Mouse (Mus musculus) heart, postnatal 10 days (tissue): ENCODE measurements around the gene Cdc42ep1. TPM values are rescaled to one million over a fixed set of nuclear protein-coding genes. Genes with fewer than 3 reads are reported as not detected.
"Not testable (repeated sequence)": the region's sequence is repeated elsewhere in the genome, so short reads cannot be mapped to it uniquely, and the experiment has no call there.

Experiments
- DNase-seq, 2 experiments: peaks; one replicate each; pipeline ENCODE4 v3.0.0; 2021
- intact Hi-C: fragments of 180-260 bp; cut with DNase I; formaldehyde crosslinking; loops from one replicate; pipeline ENCODE4 v1.15.1; 2025
- total RNA-seq, 2 experiments: library from RNA; stranded (reverse); gene quantifications; 2 replicates each; pipeline ENCODE4 v1.2.3; 2021

Gene Cdc42ep1
- total RNA-seq, 2 experiments from 2014 or later = 63.9 to 68.5 TPM

DNA sequence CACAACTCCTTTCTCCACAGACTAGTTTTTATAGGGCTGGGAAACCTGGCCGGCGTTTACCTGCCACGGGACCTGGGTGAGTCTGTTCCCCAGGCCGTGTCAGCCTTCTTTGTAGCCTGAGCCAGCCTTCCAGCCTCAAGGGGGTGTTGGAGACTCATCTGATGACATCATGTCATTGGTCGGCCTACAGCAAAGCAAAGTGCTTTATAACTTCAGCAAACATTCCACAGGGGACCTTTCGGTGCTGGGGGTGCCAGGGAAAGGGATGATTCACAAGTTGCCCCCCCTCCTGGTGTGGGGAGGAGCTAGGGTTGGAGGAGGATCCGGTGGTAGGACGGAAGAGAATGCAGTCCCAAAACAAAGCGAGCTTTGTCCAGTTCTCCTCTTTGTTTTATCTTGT lies 2.4 kb downstream of the Cdc42ep1 start:
- peak; percentile 75 to 79 for DNase-seq
- intact Hi-C loops = loop anchor here (10.0 kb wide), 1 partner anchor 220 kb away; no protein-coding TSS in a partner anchor

DNA sequence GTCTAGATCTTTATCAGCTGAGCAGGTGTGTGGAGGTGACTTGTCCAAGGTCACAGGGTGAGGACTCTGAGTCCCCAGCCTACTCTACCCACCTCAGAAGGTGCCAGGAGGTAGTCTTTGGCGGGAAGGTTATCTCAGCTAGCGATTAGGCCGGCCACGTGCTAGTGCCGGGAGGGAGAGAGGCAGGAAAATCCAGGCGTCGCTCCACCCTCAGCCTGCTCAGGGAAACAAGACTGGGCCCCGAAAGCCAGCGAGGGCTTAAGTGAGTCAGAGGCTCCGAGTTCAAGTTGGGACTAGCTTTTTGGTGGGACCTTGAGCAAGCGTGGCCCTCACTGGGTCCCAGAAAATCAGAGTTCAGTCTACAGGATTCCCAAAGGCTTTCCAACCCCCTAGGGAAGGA lies 2.9 kb downstream of the Cdc42ep1 start:
- DNase-seq = peak; percentile 53 to 58
- intact Hi-C loops = loop anchor here (10.0 kb wide), 1 partner anchor 221 kb away; no protein-coding TSS in a partner anchor

DNA sequence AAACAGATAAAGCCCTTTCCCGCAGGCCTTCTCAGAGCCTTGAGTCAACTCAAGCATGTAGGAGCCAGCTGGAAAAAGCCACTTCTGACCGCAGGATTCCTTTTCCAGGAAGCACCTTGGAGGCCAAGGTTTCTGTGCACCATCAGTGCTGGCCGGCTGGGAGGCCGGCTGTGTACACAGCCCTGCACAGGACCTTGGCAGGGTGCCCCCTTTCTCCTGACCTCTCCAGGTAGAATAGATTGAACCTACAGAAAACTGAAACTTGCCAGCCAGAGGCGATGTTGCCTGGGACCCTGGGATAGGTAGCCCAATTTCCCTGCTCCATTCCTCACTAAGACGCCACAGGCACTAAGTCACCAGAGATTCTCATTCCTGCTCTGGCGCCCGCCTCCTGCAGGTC lies 3.4 kb downstream of the Cdc42ep1 start:
- intact Hi-C loops = loop anchor here (10.0 kb wide), 1 partner anchor 221 kb away; no protein-coding TSS in a partner anchor
- no peak for DNase-seq

DNA sequence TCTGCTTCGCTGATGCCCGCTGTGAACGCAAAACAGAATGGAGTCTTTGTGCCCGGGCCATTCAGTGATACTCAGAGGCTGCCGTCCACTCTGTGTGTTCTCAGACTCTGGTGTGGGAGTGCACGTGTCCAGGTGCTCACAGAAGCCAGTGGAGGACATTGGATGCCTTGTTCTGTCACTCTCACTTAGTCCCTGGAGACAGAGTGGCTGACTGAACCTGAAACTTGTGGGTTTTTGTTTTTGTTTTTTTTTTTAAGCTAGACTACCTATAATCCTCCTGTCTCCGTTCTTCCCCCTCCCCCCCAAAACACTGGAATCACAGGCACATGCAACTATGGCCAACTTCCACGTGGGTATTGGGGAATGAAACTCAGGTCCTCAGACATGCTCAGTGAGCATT lies 3.9 kb downstream of the Cdc42ep1 start:
- no peak for DNase-seq
- intact Hi-C loops = loop anchor here (10.0 kb wide), 1 partner anchor 222 kb away; no protein-coding TSS in a partner anchor

DNA sequence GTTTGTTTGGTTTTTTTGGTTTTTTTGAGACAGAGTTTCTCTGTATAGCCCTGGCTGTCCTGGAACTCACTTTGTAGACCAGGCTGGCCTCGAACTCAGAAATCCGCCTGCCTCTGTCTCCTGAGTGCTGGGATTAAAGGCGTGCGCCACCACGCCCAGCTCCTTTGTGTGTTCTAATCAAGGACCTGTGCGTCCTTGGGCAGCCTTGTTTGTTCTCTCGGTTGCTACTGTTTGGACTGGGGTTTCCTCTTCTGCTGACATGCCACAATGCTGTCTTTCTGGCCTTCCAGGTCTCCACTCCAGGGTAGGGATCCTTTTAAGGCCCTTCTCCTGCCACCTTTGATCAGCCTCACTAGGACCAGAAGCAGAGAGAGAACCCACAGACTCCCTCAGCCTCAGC lies 4.4 kb downstream of the Cdc42ep1 start:
- intact Hi-C loops = loop anchor here (10.0 kb wide), 1 partner anchor 222 kb away; no protein-coding TSS in a partner anchor
- DNase-seq = not testable (repeated sequence)

DNA sequence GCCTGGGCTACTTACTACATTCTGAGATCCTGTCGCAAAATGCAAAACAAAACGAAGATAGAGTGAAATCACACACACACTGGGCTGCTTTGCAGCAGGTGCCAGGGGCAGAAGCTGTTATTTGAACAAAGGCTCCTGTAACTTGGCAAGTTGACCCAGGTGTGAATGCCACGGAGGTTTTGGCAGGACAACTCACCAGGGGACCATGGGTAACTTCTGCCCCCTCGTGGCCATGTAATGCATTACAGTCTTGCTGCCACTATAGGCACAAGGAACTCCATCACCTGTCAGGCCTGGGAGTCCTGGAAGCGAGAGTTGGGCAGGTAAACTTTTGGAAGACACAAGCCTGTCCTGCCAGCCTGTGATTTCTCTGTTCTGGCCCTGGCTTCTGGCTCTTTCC lies 6.0 kb downstream of the Cdc42ep1 start:
- intact Hi-C loops = loop anchor here (1.0 to 10.0 kb wide), 2 partner anchors 22 to 224 kb away; no protein-coding TSS in a partner anchor
- peak; percentile 89 to 92 for DNase-seq

DNA sequence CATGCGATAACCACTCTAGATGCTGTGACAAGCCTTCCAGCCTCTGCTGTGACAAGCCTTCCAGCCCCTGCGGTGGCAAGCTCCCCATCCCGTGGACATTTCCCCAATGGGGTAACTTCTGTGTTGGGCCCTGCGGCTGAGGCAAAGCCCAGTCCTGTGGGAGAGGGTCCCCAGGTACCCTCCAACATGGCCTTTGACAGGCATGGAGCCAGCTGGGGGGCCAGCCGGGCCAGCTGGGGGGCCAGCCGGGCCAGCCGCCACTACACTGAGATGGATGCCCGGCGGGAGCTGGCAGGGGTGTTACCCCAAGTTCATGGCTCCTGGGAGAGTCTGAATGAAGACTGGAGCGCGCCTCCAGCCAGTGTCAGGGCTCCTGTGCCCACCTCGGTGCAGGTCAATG lies 7.1 kb downstream of the Cdc42ep1 start:
- intact Hi-C loops = loop anchor here (10.0 kb wide), 1 partner anchor 225 kb away; no protein-coding TSS in a partner anchor
- no peak for DNase-seq

DNA sequence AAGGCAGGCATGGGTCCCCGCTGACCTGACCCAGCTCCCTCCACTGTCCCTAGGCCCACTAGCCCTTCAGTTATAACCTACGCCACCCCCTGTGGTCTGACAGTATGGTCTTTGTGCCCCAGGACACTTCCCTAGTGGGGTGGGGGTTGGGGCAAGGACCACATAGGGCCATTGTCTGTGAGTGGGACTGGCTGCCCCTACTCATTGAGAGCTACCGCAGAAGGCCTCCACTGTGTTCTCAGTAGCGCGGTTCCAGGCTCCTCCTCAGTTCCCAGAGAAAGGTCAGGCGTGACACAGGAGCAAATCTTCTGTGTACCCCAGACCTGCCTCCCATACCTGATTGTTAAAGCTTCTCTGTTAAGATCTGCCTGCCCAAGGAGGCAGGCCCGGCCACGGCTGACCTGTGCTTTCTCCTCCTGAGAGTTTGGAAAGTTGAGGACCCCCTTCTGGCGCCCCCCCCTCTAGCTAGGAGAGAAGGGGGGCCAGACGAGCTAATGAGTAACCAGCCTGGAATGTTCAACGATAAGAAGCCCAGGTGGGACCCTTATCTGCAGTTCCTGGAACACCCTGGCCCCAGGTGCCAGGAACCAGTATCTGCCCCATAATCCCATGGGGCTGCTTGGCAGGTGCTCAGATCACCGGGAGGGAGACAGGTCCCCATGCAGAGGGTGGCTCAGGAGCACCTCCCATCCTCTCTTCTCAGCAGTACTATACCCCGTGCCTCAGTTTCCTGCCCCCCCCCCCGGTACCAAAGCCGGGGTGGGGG lies 7.8 kb downstream of the Cdc42ep1 start:
- no peak for DNase-seq
- intact Hi-C loops = loop anchor here (5.0 kb wide), 1 partner anchor 33 kb away; no protein-coding TSS in a partner anchor

DNA sequence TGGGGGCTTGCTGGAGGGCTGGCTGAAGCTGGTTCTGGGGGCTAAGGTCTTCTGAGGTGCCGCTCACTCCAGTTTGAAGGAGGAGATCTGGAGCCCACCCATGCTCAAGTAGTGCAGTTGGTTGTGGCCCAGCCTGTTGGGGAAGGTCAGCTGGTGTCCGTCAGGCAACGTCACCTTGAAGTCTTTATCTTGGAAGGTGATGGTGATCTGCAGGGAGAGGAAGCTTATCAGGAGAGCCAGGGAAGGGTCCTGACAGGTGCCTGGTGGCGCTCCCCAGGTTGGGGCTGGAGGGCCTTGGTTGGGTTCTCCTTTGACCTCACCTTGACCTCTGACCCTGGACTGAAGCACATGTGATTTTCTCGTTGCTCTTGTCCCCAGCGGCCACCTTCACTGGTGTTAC lies 8.5 kb downstream of the Cdc42ep1 start:
- DNase-seq = no peak
- intact Hi-C loops = loop anchor here (5.0 kb wide), 1 partner anchor 34 kb away; no protein-coding TSS in a partner anchor

DNA sequence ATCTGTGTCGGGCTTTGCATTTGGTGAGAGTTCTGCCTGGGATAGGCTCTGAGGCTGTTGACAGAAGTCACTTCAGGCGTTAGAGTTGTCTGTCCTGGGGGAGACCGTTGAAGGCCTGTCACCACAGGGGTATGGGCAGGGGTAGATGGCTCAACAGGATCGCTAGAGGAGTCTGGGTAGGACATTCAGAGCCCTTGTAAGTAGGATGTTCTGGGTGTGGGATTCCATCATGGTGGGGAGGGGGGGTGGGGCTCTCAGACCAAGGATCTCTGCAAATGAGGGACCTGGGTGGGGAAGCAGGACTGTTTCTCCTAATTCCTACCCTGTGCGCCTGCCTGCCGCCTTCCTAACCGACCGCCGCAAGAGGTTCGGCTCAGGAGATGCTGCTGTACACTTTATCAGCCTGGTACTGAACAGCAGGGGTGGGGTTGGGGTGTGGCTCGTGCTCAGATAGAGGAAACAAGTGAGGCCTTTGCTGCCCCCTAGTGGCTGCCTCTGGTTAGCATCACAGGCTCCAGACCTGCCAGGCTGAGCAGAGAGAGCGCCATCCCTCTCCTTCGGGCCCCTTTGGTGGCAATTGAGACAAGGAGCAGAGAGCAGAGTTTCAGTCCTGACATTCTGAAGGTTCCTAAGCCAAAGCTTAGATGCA lies 9.2 kb downstream of the Cdc42ep1 start:
- intact Hi-C loops = loop anchor here (2.0 to 5.0 kb wide), 2 partner anchors 15 to 34 kb away; no protein-coding TSS in a partner anchor
- peak; percentile 94 to 96 for DNase-seq

DNA sequence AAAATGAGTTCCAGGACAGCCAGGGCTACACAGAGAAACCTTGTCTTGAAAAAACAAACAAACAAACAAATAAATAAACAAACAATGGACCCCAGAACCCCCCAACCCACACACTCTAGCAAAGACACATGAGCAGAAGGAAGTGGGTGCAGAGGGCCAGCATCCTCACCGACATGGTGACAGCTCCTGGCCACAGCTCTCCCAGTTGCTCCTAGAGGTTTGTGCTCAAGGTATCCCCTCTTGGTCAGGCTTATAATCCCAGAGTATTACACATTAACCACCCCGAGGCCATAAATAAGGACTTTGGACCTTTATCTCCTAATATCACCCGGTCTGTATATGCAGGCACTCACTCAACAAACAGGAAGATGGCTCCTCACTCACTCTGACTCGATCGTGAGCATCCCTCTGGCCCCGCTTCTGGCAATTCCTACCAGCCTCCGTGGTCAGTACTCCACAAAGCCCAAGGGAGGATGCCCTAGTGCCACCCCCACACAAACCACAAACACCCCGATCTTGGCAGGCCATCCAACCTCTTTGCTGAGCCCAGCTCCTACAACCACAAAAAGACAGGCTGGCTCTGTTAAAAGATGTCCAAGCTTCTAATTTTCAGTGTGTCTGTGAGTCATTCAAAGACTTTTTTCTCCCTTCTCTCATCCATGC lies 13.0 kb downstream of the Cdc42ep1 start, which contains the start of gene Lgals2:
Lgals2 (minus strand) TSS at position 227 of the 663 bp plus-strand sequence.
- DNase-seq = no peak
- intact Hi-C loops = no loop called here

DNA sequence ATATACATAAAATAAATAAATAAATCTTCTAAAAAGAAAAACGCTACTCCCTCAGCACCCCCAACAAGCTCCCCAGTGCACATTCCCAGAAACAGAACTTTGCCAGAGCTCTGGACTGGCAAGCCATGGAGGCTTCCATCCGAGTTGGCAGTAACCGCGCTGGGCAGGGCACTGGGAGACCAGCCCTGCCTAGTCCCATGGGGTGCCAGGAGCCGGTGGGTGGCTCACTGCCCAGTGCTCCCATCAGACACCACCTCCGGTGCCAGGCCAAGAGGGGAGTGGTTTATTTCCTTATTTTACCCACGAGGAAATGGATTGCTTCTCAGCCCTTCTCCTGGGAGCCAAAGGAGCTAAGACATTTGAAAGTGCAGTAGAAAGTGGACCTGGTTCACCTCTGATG lies 14.6 kb downstream of the Cdc42ep1 start:
- DNase-seq = no peak
- intact Hi-C loops = no loop called here

DNA sequence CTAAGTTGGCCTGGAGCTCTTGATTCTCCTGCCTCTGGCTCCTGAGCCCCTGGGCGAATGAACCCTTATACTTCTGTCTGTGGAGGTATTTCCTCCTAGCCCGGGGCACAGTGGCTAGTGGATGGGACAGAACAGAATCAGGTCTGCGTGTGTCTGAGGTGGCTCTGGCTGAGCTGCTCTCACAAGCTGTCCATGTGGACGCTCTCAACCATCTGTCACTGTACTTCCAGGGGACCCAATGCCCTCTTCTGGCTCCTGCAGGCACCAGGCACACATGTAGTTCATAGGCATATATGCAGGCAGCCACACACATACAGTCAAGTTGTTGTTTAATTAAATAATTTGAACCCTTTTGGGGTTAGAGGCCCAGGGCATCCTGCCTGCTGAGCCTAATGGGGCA lies 16.9 kb downstream of the Cdc42ep1 start:
- intact Hi-C loops = no loop called here
- DNase-seq = no peak

DNA sequence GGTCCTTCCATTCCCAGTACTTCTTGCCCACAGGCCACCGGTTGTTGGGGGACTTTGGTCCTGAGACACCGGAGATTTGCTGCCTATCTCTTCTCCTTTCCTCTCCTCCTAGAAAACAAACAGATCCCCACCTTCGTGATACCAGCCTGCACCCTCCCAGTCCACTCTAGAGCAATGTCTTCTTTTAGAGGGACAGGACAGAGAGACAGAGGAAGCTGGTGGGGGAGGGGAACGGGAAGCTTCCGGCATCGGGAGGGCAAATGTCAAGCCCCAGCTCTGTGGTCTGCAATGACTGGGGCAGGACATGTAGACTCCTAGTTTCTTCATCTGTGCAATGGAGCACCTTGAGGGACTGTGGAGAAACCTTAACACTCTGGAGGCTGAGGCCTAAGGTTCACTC lies 17.3 kb downstream of the Cdc42ep1 start:
- intact Hi-C loops = no loop called here
- no peak for DNase-seq

DNA sequence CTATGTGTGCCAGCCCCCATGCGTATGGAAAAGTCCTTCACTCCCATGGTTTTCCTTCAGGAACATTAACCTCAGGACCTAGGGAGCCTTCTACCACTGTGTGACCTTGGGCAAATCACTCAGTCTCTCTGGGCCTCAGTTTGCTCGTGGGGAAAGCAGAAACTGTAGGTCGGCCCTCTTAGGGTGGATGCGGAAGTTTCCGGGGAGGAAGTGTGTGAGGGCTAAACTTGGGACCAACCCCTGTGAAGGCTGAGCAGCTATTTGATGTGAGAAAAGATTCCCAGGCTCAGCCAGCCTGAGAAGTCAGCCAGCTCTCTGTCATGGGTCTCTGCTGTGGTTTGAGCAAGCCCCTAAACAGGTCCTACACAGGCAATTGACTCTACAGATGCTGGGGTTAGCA lies 19.9 kb downstream of the Cdc42ep1 start:
- intact Hi-C loops = no loop called here
- DNase-seq = no peak

DNA sequence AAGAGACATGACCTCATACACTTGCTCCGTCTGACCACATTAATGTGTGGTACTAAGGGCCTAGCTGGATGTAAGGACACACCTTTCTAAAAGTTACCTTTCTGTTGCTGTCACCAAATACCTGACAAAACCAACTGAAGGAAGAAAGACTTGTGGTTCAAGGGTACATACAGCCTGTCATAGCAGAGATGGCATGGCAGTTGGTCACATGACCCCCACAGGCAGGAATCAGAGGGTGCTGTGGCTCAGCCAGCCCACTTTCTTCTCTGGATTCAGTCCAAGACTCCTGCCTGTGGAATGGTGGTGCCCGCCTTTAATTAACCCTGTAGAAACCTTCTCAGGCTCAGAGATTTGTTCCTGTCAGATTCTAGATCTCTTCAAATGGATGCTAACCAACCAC lies 20.7 kb downstream of the Cdc42ep1 start:
- intact Hi-C loops = no loop called here
- no peak for DNase-seq

DNA sequence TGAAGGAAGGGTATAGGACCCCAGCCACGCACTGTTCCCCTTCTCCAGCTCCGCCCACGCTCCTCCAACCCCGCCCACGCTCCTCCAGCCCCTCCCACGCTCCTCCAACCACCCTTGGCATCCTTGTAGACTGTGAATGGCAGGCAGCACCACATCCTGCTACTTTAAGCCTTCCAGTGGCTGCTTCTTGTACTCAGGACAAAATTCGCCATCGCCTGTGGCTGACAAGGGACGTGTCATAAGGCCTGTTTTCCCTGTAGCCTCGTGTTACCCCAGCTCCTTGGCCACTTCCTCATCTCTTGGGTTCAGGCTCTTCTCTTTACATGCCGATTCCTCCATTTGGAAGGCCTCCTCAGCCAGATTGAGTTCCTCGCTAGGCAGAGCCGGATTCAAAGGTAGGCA lies 21.4 kb downstream of the Cdc42ep1 start:
- DNase-seq = peak in 1 of 2 experiments; percentile 40

DNA sequence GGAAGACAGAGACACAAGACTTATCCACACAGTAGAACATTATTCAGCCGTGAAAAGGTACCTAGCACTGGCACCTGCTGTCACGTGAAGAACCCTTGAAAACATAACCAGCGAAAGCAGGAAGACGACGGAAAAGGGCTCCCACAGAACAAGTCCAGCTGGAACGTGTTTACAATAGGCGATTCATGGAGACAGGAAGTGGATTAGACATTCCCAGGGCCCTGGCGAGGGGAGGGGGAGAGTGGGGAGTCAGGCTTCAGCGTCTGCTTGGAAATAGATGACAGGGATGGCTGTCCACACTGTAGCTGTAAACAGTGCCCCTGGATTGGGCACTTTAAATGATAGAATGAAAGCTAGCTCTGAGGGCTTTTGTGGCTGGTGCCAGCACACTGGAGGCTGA lies 26.0 kb downstream of the Cdc42ep1 start:
- DNase-seq = peak; percentile 65 to 68
- intact Hi-C loops = loop anchor here (5.0 kb wide), 1 partner anchor 246 kb away; no protein-coding TSS in a partner anchor

More for the DNA sequence above, 21.4 kb downstream of the Cdc42ep1 start:
- intact Hi-C loops = no loop called here

DNA sequence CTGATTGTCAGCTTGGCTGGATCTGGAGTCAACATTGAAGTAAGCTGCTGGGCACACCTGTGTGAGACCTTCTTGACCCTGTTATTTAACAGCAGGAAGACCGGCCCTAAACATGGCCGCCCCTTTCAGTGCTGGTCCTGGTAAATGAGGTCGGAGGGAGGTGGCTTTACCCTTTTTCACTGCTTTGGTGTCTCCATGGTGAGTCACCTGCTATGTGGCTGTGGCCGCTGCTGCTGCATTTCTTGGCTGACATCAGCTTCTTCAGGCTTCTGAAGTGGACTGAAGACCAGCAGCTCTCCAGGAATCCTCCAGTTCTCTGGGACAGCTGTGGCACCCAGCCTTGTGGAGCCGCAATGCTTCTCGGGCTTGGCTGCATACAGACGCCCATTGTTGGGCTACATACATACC lies 26.4 kb downstream of the Cdc42ep1 start:
- intact Hi-C loops = loop anchor here (1.0 to 5.0 kb wide), 2 partner anchors 43 to 247 kb away; no protein-coding TSS in a partner anchor

DNA sequence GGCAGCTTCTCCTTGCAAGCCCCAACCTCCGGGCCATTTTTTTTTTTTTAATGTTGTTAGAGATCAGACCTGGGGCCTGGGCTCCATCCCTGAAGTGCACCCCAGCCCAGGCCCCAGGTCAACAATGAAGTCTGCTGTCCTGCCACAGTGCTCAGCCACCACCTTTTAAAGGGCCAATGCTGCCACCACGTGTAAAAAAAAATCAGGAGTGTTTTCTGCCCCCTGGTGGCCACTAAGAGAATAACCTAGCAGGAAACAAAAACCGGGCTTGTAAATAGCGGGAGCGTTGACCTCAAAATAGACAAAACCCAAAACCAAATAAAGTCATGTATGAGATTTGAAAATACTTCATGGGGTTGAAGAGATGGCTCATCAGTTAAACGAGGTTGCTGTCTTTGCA lies 27.4 kb downstream of the Cdc42ep1 start:
- peak; percentile 60 to 73 for DNase-seq
- intact Hi-C loops = loop anchor here (1.0 to 5.0 kb wide), 2 partner anchors 43 to 247 kb away; no protein-coding TSS in a partner anchor

More for the DNA sequence above, 26.4 kb downstream of the Cdc42ep1 start:
- no peak for DNase-seq
